Mouse (Mus musculus) stomach, postnatal 0 days (tissue): ENCODE results near the gene Ptprt.

Experiments
- CTCF ChIP-seq: IDR thresholded peaks from 2 replicates; pipeline ENCODE4 v1.5.1; 2016; ENCODE audit warnings: antibody characterized with exemption, low read depth, mild to moderate bottlenecking, moderate library complexity
- EP300 ChIP-seq: optimal IDR thresholded peaks from 2 replicates; pipeline ENCODE3; 2016; ENCODE audit warnings: antibody characterized with exemption

GRCm38 (mm10) chr2:162572851-162573250 lies 88.1 kb downstream of the Ptprt start:
- peak; percentile 24 for TF ChIP-seq CTCF
- no peak for TF ChIP-seq EP300
